Mouse (Mus musculus) hindbrain, embryonic 11.5 days (tissue): ENCODE measurements at regions not wholly inside any gene's neighbourhood (a gene's known extent, or its start where the extent isn't known, plus 50 kb on each side); places are given as distances from the start of the nearest gene placed in this dataset.

Experiments
- ATAC-seq: fragments of 200-750 bp; cut with Nextera tagmentation; 2 replicates; pipeline ENCODE4 v1.8.0; 2017; ENCODE audit warnings: mild to moderate bottlenecking, moderate TSS enrichment, moderate library complexity; ENCODE audit not compliant: low FRiP score
- DNase-seq: peaks from one replicate; pipeline ENCODE4 v3.0.0-alpha.2; 2015; ENCODE audit warnings: low spot score
- H3K27ac ChIP-seq: fragments of 300-500 bp; sonication (generic); 2 replicates; pipeline ENCODE4 v1.5.1; 2014; ENCODE audit warnings: mild to moderate bottlenecking, low read depth, low read length
- H3K27me3 ChIP-seq: fragments of 300-500 bp; sonication (generic); 2 replicates; pipeline ENCODE4 v1.6.1; 2014; ENCODE audit warnings: mild to moderate bottlenecking, low read length, moderate library complexity, mixed read lengths; ENCODE audit not compliant: control insufficient read depth, insufficient read depth
- H3K36me3 ChIP-seq: fragments of 300-500 bp; sonication (generic); 2 replicates; pipeline ENCODE4 v1.6.1; 2014; ENCODE audit warnings: mild to moderate bottlenecking, low read length, moderate library complexity, mixed read lengths; ENCODE audit not compliant: control insufficient read depth, insufficient read depth
- H3K4me1 ChIP-seq: fragments of 300-500 bp; sonication (generic); replicated peaks from 2 replicates; pipeline ENCODE4 v1.6.1; 2014; ENCODE audit warnings: low read length, mixed read lengths; ENCODE audit not compliant: control insufficient read depth, insufficient read depth
- H3K4me2 ChIP-seq: fragments of 300-500 bp; sonication (generic); replicated peaks from 2 replicates; pipeline ENCODE4 v1.6.1; 2014; ENCODE audit warnings: mild to moderate bottlenecking, low read depth, low read length
- H3K4me3 ChIP-seq: fragments of 300-500 bp; sonication (generic); 2 replicates; pipeline ENCODE4 v1.5.1; 2014; ENCODE audit warnings: low read depth, low read length
- H3K9ac ChIP-seq: fragments of 300-500 bp; sonication (generic); 2 replicates; pipeline ENCODE4 v1.6.1; 2014; ENCODE audit warnings: low read depth, low read length
- H3K9me3 ChIP-seq: fragments of 300-500 bp; sonication (generic); 2 replicates; pipeline ENCODE4 v1.6.1; 2016; ENCODE audit warnings: low read length; ENCODE audit not compliant: control insufficient read depth
- WGBS: fragments of 180-500 bp; shearing (Covaris S2); extraction: QIAGEN DNeasy Blood & Tissue Kit; methylation state at CpG from one replicate; pipeline ENCODE4 v1.1.7; 2014; 5-methylcytosine and 5-hydroxymethylcytosine counted together

DNA sequence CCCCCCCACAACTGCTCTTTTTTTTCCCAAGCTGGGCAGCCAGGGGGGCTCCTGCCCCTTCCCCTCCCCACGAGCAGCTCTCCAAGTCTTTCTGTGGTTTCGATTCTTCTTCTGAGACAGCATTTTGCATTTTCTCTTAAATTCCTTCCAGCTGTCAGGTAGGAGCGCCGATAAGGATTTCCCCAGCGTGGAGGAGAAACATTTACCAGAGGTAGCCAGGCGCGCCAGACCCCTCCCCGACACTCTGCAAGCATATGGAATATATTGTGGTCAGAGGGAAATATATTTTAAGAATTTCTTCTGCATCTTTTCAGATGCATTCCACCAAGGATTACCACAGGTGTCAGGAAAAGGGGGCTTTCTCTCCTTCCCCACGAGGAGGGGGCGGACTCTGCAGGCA lies 111.9 kb downstream of the Tbx5 start:
- H3K27ac ChIP-seq = no peak overlapping the region
- no peaks in the 10 kb centered on the region for H3K4me1 ChIP-seq
- no peak overlapping the region for H3K4me2 ChIP-seq
- H3K36me3 ChIP-seq = no peaks in the 10 kb centered on the region
- H3K27me3 ChIP-seq = no peaks in the 10 kb centered on the region
- H3K9ac ChIP-seq = no peak overlapping the region
- DNase-seq (no peak), ATAC-seq (no peak)
- H3K9me3 ChIP-seq = no peaks in the 10 kb centered on the region
- no peak overlapping the region for H3K4me3 ChIP-seq
- WGBS = 72% methylated on average over 10 of the region's 10 CpGs

DNA sequence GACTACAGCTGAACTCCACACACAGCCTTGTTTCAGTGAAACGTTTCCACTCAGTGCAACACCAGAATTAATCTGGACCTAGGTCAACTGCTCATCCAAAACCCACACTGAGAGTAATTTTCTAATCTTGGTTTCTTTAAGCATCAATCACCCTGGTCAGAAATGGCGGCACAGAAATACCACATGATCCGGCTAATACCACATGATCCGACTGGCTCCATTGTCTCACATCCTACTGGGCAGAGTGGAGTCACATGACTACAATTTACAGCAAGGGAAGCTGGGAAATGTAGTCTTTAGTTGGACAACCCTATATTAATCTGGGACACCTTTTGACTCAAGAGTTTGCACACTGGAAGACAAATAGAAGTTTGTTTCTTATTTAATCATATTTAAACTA lies 115.9 kb downstream of the Tbx5 start:
- Histone ChIP-seq H3K27ac (no peak overlapping the region), H3K9me3 (no peaks in the 10 kb centered on the region), H3K4me3 (no peak overlapping the region), H3K27me3 (no peaks in the 10 kb centered on the region), H3K4me1 (no peaks in the 10 kb centered on the region), H3K36me3 (no peaks in the 10 kb centered on the region), H3K9ac (no peak overlapping the region), H3K4me2 (no peak overlapping the region)
- DNase-seq = peak; percentile 20
- 86% methylated on average over 4 of the region's 4 CpGs for WGBS
- ATAC-seq = no peak

- no peak overlapping the region for H3K4me2 ChIP-seq
- no peak overlapping the region for H3K9ac ChIP-seq
- H3K27me3 ChIP-seq = no peaks in the 10 kb centered on the region
- no peaks in the 10 kb centered on the region for H3K36me3 ChIP-seq
- no peak overlapping the region for H3K27ac ChIP-seq
- no peak for ATAC-seq
- no peak overlapping the region for H3K4me3 ChIP-seq
- H3K4me1 ChIP-seq = no peaks in the 10 kb centered on the region
- H3K9me3 ChIP-seq = no peaks in the 10 kb centered on the region
- no peak for DNase-seq
- WGBS = 83% methylated on average over 2 of the region's 2 CpGs
These were observed 119.6 kb downstream of the Tbx5 start for GRCm38 (mm10) chr5:119952085-119952484.

GRCm38 (mm10) chr5:119953189-119953588 lies 120.7 kb downstream of the Tbx5 start:
- H3K36me3 ChIP-seq = no peaks in the 10 kb centered on the region
- ATAC-seq (no peak), DNase-seq (no peak)
- no peak overlapping the region for H3K4me3 ChIP-seq
- no peak overlapping the region for H3K27ac ChIP-seq
- no peaks in the 10 kb centered on the region for H3K4me1 ChIP-seq
- H3K9ac ChIP-seq = no peak overlapping the region
- no peak overlapping the region for H3K4me2 ChIP-seq
- H3K27me3 ChIP-seq = no peaks in the 10 kb centered on the region
- WGBS = 91% methylated on average over 5 of the region's 5 CpGs
- no peaks in the 10 kb centered on the region for H3K9me3 ChIP-seq

DNA sequence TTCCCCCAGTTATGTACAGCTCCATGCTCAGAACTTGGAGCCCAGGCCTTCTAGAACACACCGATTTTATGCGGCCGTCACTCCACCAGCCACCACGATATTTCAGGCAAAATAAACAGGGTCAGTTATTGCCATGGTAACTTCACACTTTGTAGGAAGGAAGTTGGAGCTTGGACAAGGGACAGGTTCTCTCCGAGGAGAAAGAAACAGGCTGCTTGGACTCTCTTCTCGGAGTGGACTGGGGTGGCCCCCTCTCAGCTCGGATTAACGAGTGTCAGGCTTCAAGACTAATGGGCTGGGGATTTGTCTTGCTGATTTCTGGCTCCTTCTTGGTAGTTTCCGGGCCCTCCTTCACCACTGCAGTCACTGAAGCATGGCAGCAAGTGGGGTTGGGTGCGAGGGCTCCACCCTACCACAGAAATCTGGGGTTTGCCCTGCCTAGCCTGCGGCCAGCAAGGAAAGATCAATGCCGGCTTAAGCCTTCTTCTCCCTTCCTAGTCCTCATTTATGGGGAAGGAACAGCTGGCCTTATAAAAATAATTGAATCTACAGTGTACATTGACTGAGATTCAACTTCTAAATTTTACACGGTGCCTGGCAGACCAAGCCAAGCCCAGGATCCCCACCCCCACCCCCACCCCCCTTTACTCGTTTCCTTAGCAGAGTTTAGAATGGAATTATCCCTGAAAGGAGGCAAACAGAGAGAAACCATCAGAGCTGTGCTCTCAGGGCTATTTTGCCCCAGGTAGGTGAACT lies 121.5 kb downstream of the Tbx5 start:
- WGBS = 83% methylated on average over 14 of the region's 14 CpGs
- H3K9me3 ChIP-seq = no peaks in the 10 kb centered on the region
- no peak overlapping the region for H3K4me3 ChIP-seq

DNA sequence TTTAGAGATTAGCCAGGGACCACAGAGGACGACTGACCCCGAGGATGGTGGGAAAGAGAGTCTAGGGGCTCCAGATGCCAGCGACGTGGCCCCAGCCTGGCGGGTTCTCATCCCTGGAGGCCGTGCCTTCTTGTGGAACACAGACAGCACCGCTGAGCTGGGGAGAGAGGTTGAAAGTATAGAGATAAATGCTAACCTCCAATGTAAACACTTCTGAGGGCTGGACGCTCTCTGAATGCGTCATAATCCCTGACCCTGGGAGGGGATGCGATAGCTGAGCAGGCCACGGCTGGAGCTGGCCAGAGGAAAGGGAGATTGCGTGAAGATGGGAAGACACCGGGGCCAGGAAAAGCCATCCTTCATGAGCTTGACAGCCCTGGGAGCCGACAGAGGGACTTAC lies 126.5 kb downstream of the Tbx5 start:
- 39% methylated on average over 14 of the region's 14 CpGs for WGBS

More for the DNA sequence above, 121.5 kb downstream of the Tbx5 start:
- H3K4me2 ChIP-seq = no peak overlapping the region
- DNase-seq (no peak), ATAC-seq (no peak)
- H3K27ac ChIP-seq = no peak overlapping the region
- H3K9ac ChIP-seq = no peak overlapping the region
- no peaks in the 10 kb centered on the region for H3K36me3 ChIP-seq
- no peaks in the 10 kb centered on the region for H3K27me3 ChIP-seq
- no peaks in the 10 kb centered on the region for H3K4me1 ChIP-seq

GRCm38 (mm10) chr5:119964751-119965150 lies 132.3 kb downstream of the Tbx5 start:
- Histone ChIP-seq H3K9ac (no peak overlapping the region), H3K4me2 (no peak overlapping the region), H3K4me1 (no peaks in the 10 kb centered on the region), H3K27me3 (no peaks in the 10 kb centered on the region), H3K27ac (no peak overlapping the region), H3K9me3 (no peaks in the 10 kb centered on the region), H3K36me3 (no peaks in the 10 kb centered on the region), H3K4me3 (no peak overlapping the region)
- DNase-seq (no peak), ATAC-seq (no peak)
- 77% methylated on average over 3 of the region's 3 CpGs for WGBS

More for the DNA sequence above, 126.5 kb downstream of the Tbx5 start:
- DNase-seq = peak; percentile 9
- H3K27me3 ChIP-seq = no peaks in the 10 kb centered on the region
- H3K4me3 ChIP-seq = no peak overlapping the region
- no peak overlapping the region for H3K9ac ChIP-seq
- no peaks in the 10 kb centered on the region for H3K4me1 ChIP-seq
- no peaks in the 10 kb centered on the region for H3K9me3 ChIP-seq
- H3K36me3 ChIP-seq = no peaks in the 10 kb centered on the region
- no peak for ATAC-seq
- H3K27ac ChIP-seq = no peak overlapping the region
- H3K4me2 ChIP-seq = no peak overlapping the region

DNA sequence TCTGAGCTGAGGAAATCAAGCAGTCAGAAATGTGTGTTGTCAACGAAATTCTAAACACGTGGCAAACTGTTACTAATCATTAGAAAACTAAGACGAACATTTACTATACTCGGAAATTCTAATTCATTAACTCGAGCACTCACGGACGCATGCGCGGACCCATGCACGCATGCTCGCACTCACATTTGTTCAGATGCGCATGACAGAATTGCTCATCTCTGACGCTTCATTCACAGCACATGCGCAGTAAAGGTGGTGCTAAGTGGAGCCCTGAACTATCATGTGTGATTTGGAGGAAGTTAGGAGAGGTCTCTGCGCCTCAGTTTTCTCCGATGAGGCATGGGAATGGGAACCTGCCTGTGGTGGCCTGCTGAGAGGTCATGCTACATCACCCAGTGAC lies 138.8 kb downstream of the Tbx5 start:
- H3K4me1 ChIP-seq = no peaks in the 10 kb centered on the region
- WGBS = 88% methylated on average over 16 of the region's 16 CpGs
- no peaks in the 10 kb centered on the region for H3K9me3 ChIP-seq
- no peaks in the 10 kb centered on the region for H3K27me3 ChIP-seq
- ATAC-seq (no peak), DNase-seq (no peak)
- no peak overlapping the region for H3K4me3 ChIP-seq
- H3K9ac ChIP-seq = no peak overlapping the region
- H3K27ac ChIP-seq = no peak overlapping the region
- no peak overlapping the region for H3K4me2 ChIP-seq
- no peaks in the 10 kb centered on the region for H3K36me3 ChIP-seq

DNA sequence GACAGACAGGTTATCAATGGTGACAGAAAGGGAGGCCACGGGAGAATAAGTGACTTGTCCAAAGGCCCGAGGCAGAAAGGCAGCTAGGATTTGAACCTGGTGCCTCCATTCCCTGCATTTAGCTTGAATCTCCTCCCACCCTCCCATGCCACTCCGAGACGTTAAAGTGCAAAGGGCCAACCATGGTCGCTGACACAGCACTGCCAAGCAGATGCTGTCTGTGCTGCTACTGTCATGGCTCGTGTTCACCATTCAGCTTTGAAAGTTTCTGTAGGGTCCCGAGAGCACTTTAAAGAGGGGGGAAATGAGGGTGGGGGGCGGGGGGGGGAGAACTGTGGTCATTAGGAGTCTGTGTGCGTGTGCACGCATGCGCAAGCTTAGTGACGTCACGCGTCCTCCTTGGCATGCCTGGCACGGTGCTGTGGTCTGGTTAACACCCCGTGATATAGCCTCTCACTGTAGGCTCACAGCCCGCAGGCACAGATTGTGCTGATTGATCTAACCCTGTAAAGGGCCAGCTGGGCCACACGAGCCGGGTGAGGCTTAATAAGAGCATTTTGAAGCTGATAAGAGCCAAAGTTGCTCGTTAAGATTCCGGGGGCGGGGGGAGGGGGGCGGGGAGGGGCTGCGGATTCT lies 140.5 kb downstream of the Tbx5 start:
- H3K9me3 ChIP-seq = no peaks in the 10 kb centered on the region
- no peak for ATAC-seq
- H3K4me1 ChIP-seq = no peaks in the 10 kb centered on the region
- no peak overlapping the region for H3K27ac ChIP-seq
- no peak overlapping the region for H3K4me3 ChIP-seq
- peak; percentile 8 for DNase-seq
- H3K9ac ChIP-seq = no peak overlapping the region
- no peaks in the 10 kb centered on the region for H3K36me3 ChIP-seq
- no peak overlapping the region for H3K4me2 ChIP-seq
- H3K27me3 ChIP-seq = no peaks in the 10 kb centered on the region
- 68% methylated on average over 24 of the region's 24 CpGs for WGBS
